Mouse (Mus musculus) kidney, adult 9 months (tissue): Measurements from ENCODE around the gene Pik3c2g.
A peak's percentile ranks its signal among the peaks of the same experiment; 100 is the strongest.

Source experiments
- DNase-seq: peaks from one replicate; pipeline ENCODE4 v3.0.0; 2022

Pik3c2g gene

GRCm38 (mm10) chr6:139738350-139738749 is 151.3 kb downstream of the Pik3c2g start:
- no peak for DNase-seq

DNA sequence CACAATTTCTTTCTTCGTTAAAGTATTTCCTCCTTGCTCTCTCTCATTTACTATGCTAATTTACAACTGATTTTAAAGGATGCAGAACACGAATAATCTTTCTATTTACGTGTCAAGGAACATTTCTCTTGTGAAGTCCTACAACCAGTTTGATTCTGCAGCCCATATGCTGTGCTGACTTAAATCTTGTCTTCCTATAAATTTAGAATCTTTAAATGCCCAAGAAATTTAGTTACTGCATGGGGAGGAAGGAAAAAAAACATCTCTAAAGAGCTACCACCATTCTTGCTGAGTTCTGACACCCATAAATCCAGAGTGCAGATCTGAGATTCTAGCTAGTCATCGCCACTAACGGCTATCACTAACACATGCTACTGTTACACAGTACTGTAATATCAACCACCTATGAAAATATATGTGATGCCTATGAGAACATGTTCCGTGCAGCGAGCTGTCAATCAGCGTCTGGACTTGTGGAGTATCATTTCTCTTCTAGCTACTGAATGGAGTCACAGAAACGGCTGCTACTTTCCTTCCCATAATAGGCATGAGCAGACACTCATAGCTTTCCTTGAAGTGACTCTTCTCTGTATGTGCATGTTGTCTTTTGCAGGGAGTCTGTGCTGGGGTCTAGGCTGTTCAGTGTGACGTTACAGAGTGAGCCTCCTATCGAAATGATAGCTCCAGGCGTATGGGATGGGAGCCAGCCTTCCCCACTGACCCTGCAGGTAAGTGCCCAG is 155.8 kb downstream of the Pik3c2g start:
- DNase-seq = no peak

DNA sequence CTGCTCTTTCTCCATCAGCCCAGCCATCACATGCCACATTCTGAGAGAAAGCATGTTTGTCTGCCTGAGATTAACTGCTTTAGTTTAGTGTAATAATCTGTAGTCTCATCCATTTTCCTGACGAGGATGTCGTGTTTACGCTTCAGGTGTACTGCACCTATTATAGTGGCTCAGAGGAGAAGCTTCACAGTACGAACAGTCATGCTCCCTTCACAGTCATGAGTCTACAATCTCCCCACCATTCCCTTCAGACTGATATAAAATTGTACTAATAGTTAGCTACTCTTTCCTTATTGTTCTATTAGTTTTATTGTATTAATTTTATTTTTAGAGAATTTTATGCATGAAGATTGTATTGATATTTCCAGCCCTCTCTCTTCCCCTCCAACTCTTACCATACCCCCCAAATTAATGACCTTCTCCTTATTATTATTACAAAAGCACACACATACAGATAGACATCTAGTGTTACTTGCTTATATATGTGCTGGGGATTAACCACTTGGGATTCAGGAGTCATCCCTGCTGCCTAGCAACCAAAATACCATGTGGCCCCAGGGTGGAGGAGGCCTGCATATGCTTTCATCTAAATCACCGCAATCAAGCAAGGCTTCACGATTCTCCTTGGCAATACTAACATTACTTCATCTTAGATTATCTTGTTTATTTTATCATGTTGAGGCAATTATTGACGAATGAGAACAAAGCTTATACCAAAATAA is 159.9 kb downstream of the Pik3c2g start:
- DNase-seq = no peak

GRCm38 (mm10) chr6:139748091-139748771 is 161.2 kb downstream of the Pik3c2g start:
- DNase-seq = no peak

DNA sequence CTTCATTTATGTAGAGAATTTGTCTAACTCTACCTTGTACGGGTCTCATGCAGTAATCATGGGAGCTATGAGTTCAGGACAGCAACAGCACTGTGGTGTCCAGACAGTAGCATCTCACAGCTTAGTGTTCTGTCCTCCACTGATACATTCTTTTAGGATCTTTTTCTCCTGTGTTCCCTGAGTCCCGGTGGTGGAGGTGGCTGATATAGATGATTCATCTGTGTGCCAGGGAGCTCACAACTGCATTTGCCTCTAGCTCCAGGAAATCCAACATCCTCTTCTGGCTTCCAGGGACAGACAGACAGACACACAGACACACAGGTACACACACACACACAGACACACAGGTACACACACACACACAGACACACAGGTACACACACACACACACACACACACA is 163.6 kb downstream of the Pik3c2g start:
- DNase-seq = no peak

- DNase-seq = no peak
Observed at GRCm38 (mm10) chr6:139751022-139751421, 164.0 kb downstream of the Pik3c2g start.

DNA sequence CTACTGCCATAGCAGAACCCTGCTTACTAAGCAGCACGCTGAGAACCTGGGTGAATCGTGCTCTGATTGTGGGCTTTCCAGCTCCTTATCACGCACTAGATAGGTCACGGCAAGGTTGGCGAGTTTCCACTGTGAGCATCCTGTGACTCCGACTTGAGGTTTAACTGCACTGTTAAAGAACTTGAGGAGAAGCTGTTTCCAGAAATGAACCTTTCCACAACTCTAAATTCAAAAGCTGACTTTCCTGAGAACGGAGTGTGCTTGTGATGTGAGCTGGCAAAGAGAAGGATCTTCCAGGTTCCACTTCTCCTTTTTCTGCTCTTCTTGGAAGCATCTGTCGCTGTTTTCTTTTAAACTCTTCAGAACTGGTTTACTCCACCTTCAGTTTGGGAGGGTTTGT is 170.9 kb downstream of the Pik3c2g start:
- no peak for DNase-seq

DNA sequence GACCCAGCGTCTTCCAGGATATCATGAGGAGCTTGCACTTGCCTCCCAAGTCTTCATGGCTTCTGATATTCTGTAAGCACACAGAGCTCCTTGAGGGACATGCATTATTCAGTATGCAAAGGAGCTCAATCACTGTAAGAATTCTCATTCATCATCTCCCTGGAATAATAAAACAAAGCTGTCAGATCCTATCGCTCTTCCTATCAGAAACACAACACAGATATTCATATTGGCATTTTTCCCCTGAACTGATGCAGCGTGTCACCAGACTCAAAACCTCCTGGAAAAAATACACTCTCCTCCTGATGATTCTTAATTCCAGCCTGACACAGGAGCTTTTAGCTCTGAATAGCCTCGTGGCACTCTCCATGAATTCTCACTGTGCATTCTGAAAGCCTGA is 174.0 kb downstream of the Pik3c2g start:
- no peak for DNase-seq

DNA sequence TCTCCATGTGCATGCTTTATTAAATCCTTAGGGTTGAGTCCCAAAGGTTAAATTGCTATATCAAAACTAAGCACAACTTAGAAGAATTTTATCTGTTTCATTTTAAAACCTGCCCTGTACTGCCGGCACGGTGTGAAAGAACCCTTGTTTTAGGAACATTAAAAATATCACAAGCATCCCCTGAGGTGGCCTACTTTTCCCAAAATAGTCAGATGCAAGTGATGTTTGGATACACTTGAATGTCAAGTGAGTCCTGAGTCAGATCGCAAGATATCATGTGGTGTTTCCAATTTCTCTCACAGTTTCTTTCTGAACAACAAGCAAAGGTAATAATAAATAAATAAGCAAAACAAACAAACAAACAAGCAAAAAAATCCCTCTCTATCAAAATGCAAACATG is 177.4 kb downstream of the Pik3c2g start:
- no peak for DNase-seq

- DNase-seq = no peak
Observed at GRCm38 (mm10) chr6:139769744-139770473, 182.9 kb downstream of the Pik3c2g start.

- peak; percentile 4 for DNase-seq
Observed at GRCm38 (mm10) chr6:139770535-139770934, 183.5 kb downstream of the Pik3c2g start.

GRCm38 (mm10) chr6:139777576-139778282 is 190.7 kb downstream of the Pik3c2g start:
- DNase-seq = no peak

GRCm38 (mm10) chr6:139780028-139780427 is 193.0 kb downstream of the Pik3c2g start:
- peak; percentile 4 for DNase-seq

DNA sequence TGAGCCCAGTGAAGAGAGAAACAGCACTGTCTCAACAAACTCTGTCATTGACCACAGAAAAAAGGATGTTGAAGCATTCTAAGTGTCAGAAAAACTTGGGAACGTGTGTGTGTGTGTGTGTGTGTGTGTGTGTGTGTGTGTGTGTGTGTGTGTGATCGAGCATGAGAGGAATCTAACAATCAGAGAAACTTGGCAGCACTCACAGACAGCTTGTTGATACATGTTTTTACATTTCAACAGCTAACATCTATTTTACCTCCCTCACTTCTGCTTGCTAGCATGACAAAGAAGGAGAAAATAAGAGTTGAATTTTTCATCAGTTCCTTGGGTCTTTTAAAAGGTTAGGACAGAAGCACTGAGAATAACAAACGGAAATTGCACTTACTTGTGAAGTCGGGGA is 202.5 kb downstream of the Pik3c2g start:
- DNase-seq = no peak

- DNase-seq = no peak
Observed at GRCm38 (mm10) chr6:139799541-139800226, 212.7 kb downstream of the Pik3c2g start.

GRCm38 (mm10) chr6:139821916-139822315 is 234.9 kb downstream of the Pik3c2g start:
- DNase-seq = no peak

DNA sequence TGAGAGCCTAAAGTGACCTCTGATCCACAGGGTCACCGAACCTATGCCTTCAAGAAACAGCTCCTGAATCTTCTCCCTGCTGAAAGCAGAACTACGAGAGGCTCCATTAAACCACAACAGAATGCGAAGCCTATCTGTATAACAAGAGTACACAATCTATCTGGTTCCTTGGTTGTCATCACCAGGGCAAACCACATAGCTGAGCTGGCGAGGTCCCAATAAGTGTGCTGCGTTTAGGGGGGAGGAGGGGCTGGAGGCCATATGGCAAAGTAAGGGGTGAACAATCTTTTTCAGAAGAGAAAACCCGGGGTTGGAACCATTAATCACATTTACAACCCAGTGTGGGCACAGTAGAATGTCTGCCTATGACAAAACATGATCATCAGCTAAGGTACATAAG is 251.2 kb downstream of the Pik3c2g start:
- no peak for DNase-seq

GRCm38 (mm10) chr6:139838713-139839112 is 251.7 kb downstream of the Pik3c2g start:
- DNase-seq = no peak

GRCm38 (mm10) chr6:139839907-139840306 is 252.9 kb downstream of the Pik3c2g start:
- DNase-seq = no peak

GRCm38 (mm10) chr6:139841272-139841671 is 254.3 kb downstream of the Pik3c2g start:
- no peak for DNase-seq

- no peak for DNase-seq
Observed at GRCm38 (mm10) chr6:139842626-139843025, 255.6 kb downstream of the Pik3c2g start.

DNA sequence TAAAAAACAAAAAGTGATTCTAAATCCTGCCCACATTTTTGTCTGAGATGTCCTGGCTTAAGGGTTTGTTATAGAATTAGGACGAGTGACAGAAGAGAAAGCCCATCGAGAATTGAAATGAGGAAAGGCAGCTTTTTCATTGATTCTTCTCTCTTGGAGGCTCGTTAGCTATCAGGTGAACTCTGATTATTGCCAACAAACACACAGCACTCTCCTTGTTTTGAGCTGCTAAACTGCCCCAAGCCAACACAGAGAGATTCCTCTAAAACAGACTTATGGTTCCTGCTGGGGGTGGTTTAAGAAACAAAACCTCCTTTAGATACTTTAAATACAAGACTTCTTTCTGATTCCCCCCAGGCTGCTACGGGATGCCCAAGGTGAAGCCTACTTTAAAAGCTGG is 256.5 kb downstream of the Pik3c2g start:
- DNase-seq = no peak
